Mouse (Mus musculus) MEL (cell line): ENCODE results near the gene Olfr5. TPM values are rescaled to one million over a fixed set of nuclear protein-coding genes. Genes with fewer than 3 reads are reported as not detected.

ENCODE experiments used
- DNase-seq: peaks from one replicate; pipeline ENCODE4 v3.0.0; 2011; ENCODE audit warnings: low read depth, low spot score
- H3K27ac ChIP-seq: 2 replicates; pipeline ENCODE4 v1.5.1; 2012; ENCODE audit warnings: low read depth, mild to moderate bottlenecking, control low read depth, low read length, moderate library complexity; ENCODE audit not compliant: control insufficient read depth
- H3K27me3 ChIP-seq, 2 experiments: fragments of 150-350 bp in 1 of 2; sonication (generic) in 1 of 2; 2 replicates each; pipeline ENCODE4 v1.6.1; 2012; ENCODE audit warnings: low read length in 2 of 2, mild to moderate bottlenecking in 2 of 2, improper control_type of control experiment in 1 of 2, moderate library complexity in 1 of 2; ENCODE audit not compliant: insufficient read depth in 2 of 2, control insufficient read depth in 1 of 2
- H3K36me3 ChIP-seq, 2 experiments: 2 replicates each; pipeline ENCODE4 v1.6.1; 2012 to 2014; ENCODE audit warnings: low read length in 2 of 2, improper control_type of control experiment in 1 of 2, inconsistent platforms in 1 of 2, mild to moderate bottlenecking in 1 of 2; ENCODE audit not compliant: insufficient read depth in 2 of 2, control insufficient read depth in 1 of 2
- H3K4me1 ChIP-seq, 2 experiments: fragments of 150-350 bp in 1 of 2; sonication (generic) in 1 of 2; 2 replicates each; pipeline ENCODE4 v1.6.1; 2012; ENCODE audit warnings: low read length in 2 of 2, improper control_type of control experiment in 1 of 2, mild to moderate bottlenecking in 1 of 2; ENCODE audit not compliant: insufficient read depth in 2 of 2, control insufficient read depth in 1 of 2
- H3K4me3 ChIP-seq, 2 experiments: fragments of 150-350 bp in 1 of 2; sonication (generic) in 1 of 2; 2 replicates each; pipeline ENCODE4 v1.5.1; 2012; ENCODE audit warnings: low read depth in 2 of 2, low read length in 2 of 2, mild to moderate bottlenecking in 2 of 2, moderate library complexity in 2 of 2, control low read depth in 1 of 2, improper control_type of control experiment in 1 of 2; ENCODE audit not compliant: control insufficient read depth in 1 of 2, insufficient read depth in 1 of 2
- H3K79me2 ChIP-seq: 2 replicates; pipeline ENCODE4 v1.6.1; 2012; ENCODE audit warnings: mild to moderate bottlenecking, low read length, moderate library complexity; ENCODE audit not compliant: control insufficient read depth, poor library complexity, insufficient read depth
- H3K9ac ChIP-seq: 2 replicates; pipeline ENCODE4 v1.6.1; 2012; ENCODE audit warnings: low read depth, mild to moderate bottlenecking, control low read depth, low read length, moderate library complexity; ENCODE audit not compliant: control insufficient read depth, poor library complexity, severe bottlenecking
- H3K9me3 ChIP-seq: fragments of 150-350 bp; sonication (generic); replicated peaks from 2 replicates; pipeline ENCODE4 v1.6.1; 2012; ENCODE audit warnings: mild to moderate bottlenecking, low read length, improper control_type of control experiment, moderate library complexity; ENCODE audit not compliant: insufficient read depth
- BHLHE40 ChIP-seq: IDR thresholded peaks from 2 replicates; pipeline ENCODE4 v1.6.1; 2012; ENCODE audit warnings: low read depth, mild to moderate bottlenecking, inconsistent platforms, low read length, improper control_type of control experiment, borderline replicate concordance
- CHD1 ChIP-seq: IDR thresholded peaks from 2 replicates; pipeline ENCODE4 v1.6.1; 2012; ENCODE audit warnings: low read depth, mild to moderate bottlenecking, inconsistent platforms, low read length, improper control_type of control experiment
- CHD2 ChIP-seq: IDR thresholded peaks from 2 replicates; pipeline ENCODE4 v1.6.1; 2011; ENCODE audit warnings: low read length, improper control_type of control experiment
- EP300 ChIP-seq, 2 experiments: IDR thresholded peaks; 2 replicates each; pipeline ENCODE4 v1.6.1; 2011; ENCODE audit warnings: improper control_type of control experiment in 2 of 2, low read length in 2 of 2, low read depth in 1 of 2, mild to moderate bottlenecking in 1 of 2
- ETS1 ChIP-seq: IDR thresholded peaks from 2 replicates; pipeline ENCODE4 v1.6.1; 2012; ENCODE audit warnings: low read depth, mild to moderate bottlenecking, inconsistent platforms, low read length, improper control_type of control experiment, moderate library complexity
- GABPA ChIP-seq: IDR thresholded peaks from 2 replicates; pipeline ENCODE4 v1.6.1; 2012; ENCODE audit warnings: low read depth, mild to moderate bottlenecking, inconsistent platforms, low read length, improper control_type of control experiment, moderate library complexity
- MAX ChIP-seq: IDR thresholded peaks from 2 replicates; pipeline ENCODE4 v1.6.1; 2011; ENCODE audit warnings: low read length, improper control_type of control experiment
- MXI1 ChIP-seq: IDR thresholded peaks from 2 replicates; pipeline ENCODE4 v1.6.1; 2011; ENCODE audit warnings: mild to moderate bottlenecking, low read depth, low read length, improper control_type of control experiment
- MYB ChIP-seq: IDR thresholded peaks from 2 replicates; pipeline ENCODE4 v1.6.1; 2011; ENCODE audit warnings: mild to moderate bottlenecking, low read depth, low read length, improper control_type of control experiment
- MYC ChIP-seq: IDR thresholded peaks from 2 replicates; pipeline ENCODE4 v1.6.1; 2011; ENCODE audit warnings: low read depth, mild to moderate bottlenecking, low read length, improper control_type of control experiment, moderate library complexity
- NELFE ChIP-seq: IDR thresholded peaks from 2 replicates; pipeline ENCODE4 v1.6.1; 2011; ENCODE audit warnings: low read depth, low read length, improper control_type of control experiment
- POLR2AphosphoS2 ChIP-seq: IDR thresholded peaks from 2 replicates; pipeline ENCODE4 v1.6.1; 2011; ENCODE audit warnings: low read length, improper control_type of control experiment
- POLR2AphosphoS5 ChIP-seq: IDR thresholded peaks from 2 replicates; pipeline ENCODE4 v1.6.1; 2012; ENCODE audit warnings: low read depth, borderline replicate concordance, mild to moderate bottlenecking, inconsistent platforms, low read length, moderate library complexity, mixed read lengths
- SIN3A ChIP-seq: IDR thresholded peaks from 2 replicates; pipeline ENCODE4 v1.6.1; 2012; ENCODE audit warnings: low read length, improper control_type of control experiment, inconsistent platforms
- SMC3 ChIP-seq: IDR thresholded peaks from 2 replicates; pipeline ENCODE4 v1.6.1; 2011; ENCODE audit warnings: low read depth, low read length, improper control_type of control experiment
- TAL1 ChIP-seq: IDR thresholded peaks from 2 replicates; pipeline ENCODE4 v1.6.1; 2012; ENCODE audit warnings: mild to moderate bottlenecking, inconsistent platforms, low read length, moderate library complexity, mixed read lengths
- TCF12 ChIP-seq: IDR thresholded peaks from 2 replicates; pipeline ENCODE4 v1.6.1; 2014; ENCODE audit warnings: low read depth, mild to moderate bottlenecking, inconsistent platforms, low read length, improper control_type of control experiment, moderate library complexity
- USF1 ChIP-seq: IDR thresholded peaks from 2 replicates; pipeline ENCODE4 v1.6.1; 2014; ENCODE audit warnings: low read depth, mild to moderate bottlenecking, inconsistent platforms, low read length, improper control_type of control experiment, moderate library complexity
- ZC3H11A ChIP-seq: IDR thresholded peaks from 2 replicates; pipeline ENCODE4 v1.6.1; 2012; ENCODE audit warnings: low read depth, mild to moderate bottlenecking, inconsistent platforms, low read length, improper control_type of control experiment
- ZKSCAN1 ChIP-seq: IDR thresholded peaks from 2 replicates; pipeline ENCODE4 v1.6.1; 2012; ENCODE audit warnings: low read depth, mild to moderate bottlenecking, inconsistent platforms, low read length, improper control_type of control experiment, moderate library complexity
- polyA plus RNA-seq, 2 experiments: library from polyadenylated mRNA; stranded (reverse) in 1 of 2; unstranded in 1 of 2; fragments of >175 nt in 1 of 2; fragments of >200 nt in 1 of 2; gene quantifications; 2 replicates each; pipeline versions ENCODE4 v1.2.1 to v1.2.4; 2012; ENCODE audit warnings: low replicate concordance in 2 of 2, low read depth in 1 of 2; ENCODE audit not compliant: insufficient read length in 2 of 2, insufficient read depth in 1 of 2, missing spikeins in 1 of 2
- total RNA-seq: library from RNA; depleted of rRNA; stranded (reverse); fragments of 300-350 nt; gene quantifications from 2 replicates; pipeline ENCODE4 v1.2.3, GENCODE M21; 2012

Gene Olfr5
- total and polyA plus RNA-seq, 3 experiments: not detected

- TF ChIP-seq ZKSCAN1: no peak
- TF ChIP-seq SMC3: no peak
- TF ChIP-seq TCF12: no peak
- TF ChIP-seq CHD2: no peak
- no peak for DNase-seq
Observed at GRCm38 (mm10) chr7:6455868-6456267, 30.9 kb downstream of the Olfr5 start, which contains the start of gene Olfr1336. TSS of gene Olfr1336 (plus strand) at chr7:6456168.

GRCm38 (mm10) chr7:6447771-6448170, 39.0 kb downstream of the Olfr5 start:
- Histone ChIP-seq H3K4me3 (no peak overlapping the region), H3K27ac (no peak overlapping the region), H3K27me3 (no peaks in the 10 kb centered on the region), H3K4me1 (no peaks in the 10 kb centered on the region), H3K9ac (no peak overlapping the region), H3K79me2 (no peaks in the 10 kb centered on the region), H3K36me3 (no peaks in the 10 kb centered on the region), H3K9me3 (no peaks in the 10 kb centered on the region)
- TF ChIP-seq ETS1: no peak
- no peak for TF ChIP-seq TCF12
- no peak for TF ChIP-seq MXI1
- TF ChIP-seq MYC: no peak
- no peak for TF ChIP-seq TAL1
- no peak for TF ChIP-seq SIN3A
- no peak for TF ChIP-seq POLR2AphosphoS2
- TF ChIP-seq EP300 (IDR thresholded peaks at IDR 0.05; ENCODE audit: low read depth in 1 of 2, low read length in 2 of 2): no peak
- no peak for TF ChIP-seq BHLHE40
- no peak for TF ChIP-seq MAX
- TF ChIP-seq MYB: no peak
- no peak for TF ChIP-seq SMC3
- TF ChIP-seq POLR2AphosphoS5: no peak
- no peak for TF ChIP-seq ZC3H11A
- TF ChIP-seq NELFE: no peak
- no peak for TF ChIP-seq USF1
- TF ChIP-seq GABPA: no peak
- TF ChIP-seq CHD1: no peak
- no peak for DNase-seq

More at GRCm38 (mm10) chr7:6455868-6456267, 30.9 kb downstream of the Olfr5 start, which contains the start of gene Olfr1336:
- Histone ChIP-seq H3K79me2 (no peaks in the 10 kb centered on the region), H3K27me3 (no peaks in the 10 kb centered on the region), H3K9me3 (no peaks in the 10 kb centered on the region), H3K9ac (no peak within 1 kb of the TSS), H3K27ac (no peak within 1 kb of the TSS), H3K4me1 (no peaks in the 10 kb centered on the region), H3K4me3 (no peak within 1 kb of the TSS), H3K36me3 (no peaks in the 10 kb centered on the region)
